Mouse (Mus musculus) heart, postnatal 10 days (tissue): ENCODE measurements around the gene Arpc5l. TPM values are rescaled to one million over a fixed set of nuclear protein-coding genes. Genes with fewer than 3 reads are reported as not detected.

Source experiments
- DNase-seq, 2 experiments: peaks; one replicate each; pipeline ENCODE4 v3.0.0; 2021
- intact Hi-C: fragments of 180-260 bp; cut with DNase I; formaldehyde crosslinking; loops from one replicate; pipeline ENCODE4 v1.15.1; 2025
- total RNA-seq, 2 experiments: library from RNA; stranded (reverse); gene quantifications; 2 replicates each; pipeline ENCODE4 v1.2.3; 2021

Gene Arpc5l
- total RNA-seq, 2 experiments from 2014 or later = 68.4 to 70.6 TPM

DNA sequence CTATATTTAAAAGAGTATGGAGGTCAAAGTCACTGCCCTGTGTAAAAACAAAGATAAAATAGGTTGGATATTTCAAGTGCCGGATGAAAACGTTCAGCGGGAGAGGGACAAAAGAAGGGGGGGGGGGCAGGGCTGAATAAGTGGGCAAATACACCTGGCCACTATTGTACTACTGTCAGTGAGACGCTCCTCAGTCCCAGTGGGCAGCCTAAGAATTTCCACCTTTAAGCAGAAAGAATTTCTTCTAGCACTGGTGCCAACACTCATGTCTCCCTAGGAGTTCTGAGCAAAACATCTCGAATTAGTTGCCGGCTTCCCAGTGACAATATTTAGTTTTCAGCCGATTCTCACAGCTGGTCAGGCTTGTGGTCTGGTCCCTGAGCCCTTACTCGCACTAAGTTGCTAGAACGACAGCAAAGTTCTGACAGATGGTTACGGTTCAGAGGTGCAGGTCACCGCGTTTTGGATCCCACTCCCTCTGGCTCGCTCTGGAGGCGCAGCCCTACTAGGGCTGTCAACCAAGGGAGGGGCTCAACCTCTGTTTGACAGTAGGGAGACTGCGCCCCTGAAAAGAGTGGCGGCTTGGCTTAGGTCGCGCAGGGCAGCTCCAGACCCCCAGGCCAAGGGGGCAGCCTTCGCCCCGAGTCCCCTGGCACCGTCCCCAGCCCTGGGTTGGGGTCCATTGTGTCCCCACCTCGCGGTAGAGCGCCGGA lies 59.7 kb downstream of the Arpc5l start:
- intact Hi-C loops = loop anchor here (2.0 to 5.0 kb wide), 2 partner anchors 53 to 126 kb away; partner anchors contain the start of gene Scai
- DNase-seq = no peak

Other genes with a start within 250 kb of the Arpc5l start
- gene Nr6a1, start 77.7 kb upstream of the Arpc5l start, total RNA-seq = 1 to 10 TPM; 2.3 to 3.1 TPM
- 10 to 100 TPM; 17.8 to 18.8 TPM for gene Olfml2a, start 73.4 kb upstream of the Arpc5l start, total RNA-seq
- under 1 TPM; 0.17 to 0.31 TPM for gene Wdr38, start 7.9 kb upstream of the Arpc5l start, total RNA-seq
- gene Rpl35, start 276 bp downstream of the Arpc5l start, total RNA-seq = 100 to 1,000 TPM; 406 to 408 TPM
- 10 to 100 TPM; 21.0 to 22.5 TPM for gene Golga1, start 60.2 kb downstream of the Arpc5l start, total RNA-seq
- 10 to 100 TPM; 11.1 to 11.7 TPM for gene Scai, start 185.4 kb downstream of the Arpc5l start, total RNA-seq
- gene Ppp6c, start 221.1 kb downstream of the Arpc5l start, total RNA-seq = 10 to 100 TPM; 65.4 to 70.0 TPM